Mouse (Mus musculus): ENCODE data around the gene Tamm41. TPM values are rescaled to one million over a fixed set of nuclear protein-coding genes. Genes with fewer than 3 reads are reported as not detected.

The Tamm41 gene
- polyA plus RNA-seq, 1 experiment from 2014 or later = 47.9 TPM

GRCm38 (mm10) chr6:115013574-115013973, 24.1 kb downstream of the Tamm41 start:
- H3K27ac ChIP-seq (replicated peaks) = no peak overlapping the region
- H3K9me3 ChIP-seq (replicated peaks) = no peaks in the 10 kb centered on the region
- peaks cover 39% of the 10 kb centered on the region for H3K36me3 ChIP-seq
- H3K9ac ChIP-seq (replicated peaks) = no peak overlapping the region
- 91% methylated on average over 4 of the region's 4 CpGs for WGBS
- ATAC-seq (ENCODE audit: low FRiP score) = no peak
- H3K27me3 ChIP-seq (replicated peaks) = no peaks in the 10 kb centered on the region
- H3K4me1 ChIP-seq = no peaks in the 10 kb centered on the region
- H3K4me2 ChIP-seq = no peak overlapping the region
- H3K4me3 ChIP-seq (replicated peaks) = no peak overlapping the region

GRCm38 (mm10) chr6:115011792-115012191, 25.9 kb downstream of the Tamm41 start:
- WGBS = 82% methylated on average over 8 of the region's 8 CpGs

GRCm38 (mm10) chr6:115010815-115011214, 26.9 kb downstream of the Tamm41 start:
- no peaks in the 10 kb centered on the region for H3K4me1 ChIP-seq

More at GRCm38 (mm10) chr6:115011792-115012191, 25.9 kb downstream of the Tamm41 start:
- no peak overlapping the region for H3K27ac ChIP-seq (replicated peaks)
- H3K9me3 ChIP-seq (replicated peaks) = no peaks in the 10 kb centered on the region
- no peak for ATAC-seq (ENCODE audit: low FRiP score)
- no peak overlapping the region for H3K4me2 ChIP-seq
- H3K36me3 ChIP-seq = peaks cover 35% of the 10 kb centered on the region
- no peaks in the 10 kb centered on the region for H3K27me3 ChIP-seq (replicated peaks)
- H3K4me1 ChIP-seq = no peaks in the 10 kb centered on the region
- H3K4me3 ChIP-seq (replicated peaks) = no peak overlapping the region
- H3K9ac ChIP-seq (replicated peaks) = no peak overlapping the region

GRCm38 (mm10) chr6:115010304-115010703, 27.4 kb downstream of the Tamm41 start:
- Histone ChIP-seq H3K27ac (replicated peaks) (no peak overlapping the region), H3K36me3 (peaks cover 22% of the 10 kb centered on the region), H3K4me2 (no peak overlapping the region), H3K9ac (replicated peaks) (no peak overlapping the region), H3K4me3 (replicated peaks) (no peak overlapping the region), H3K27me3 (replicated peaks) (no peaks in the 10 kb centered on the region), H3K9me3 (replicated peaks) (no peaks in the 10 kb centered on the region), H3K4me1 (no peaks in the 10 kb centered on the region)
- WGBS = 86% methylated on average over 9 of the region's 9 CpGs
- ATAC-seq (ENCODE audit: low FRiP score) = no peak

More at GRCm38 (mm10) chr6:115010815-115011214, 26.9 kb downstream of the Tamm41 start:
- no peak overlapping the region for H3K4me2 ChIP-seq
- peaks cover 26% of the 10 kb centered on the region for H3K36me3 ChIP-seq
- no peak for ATAC-seq (ENCODE audit: low FRiP score)
- no peak overlapping the region for H3K4me3 ChIP-seq (replicated peaks)
- no peaks in the 10 kb centered on the region for H3K9me3 ChIP-seq (replicated peaks)
- H3K9ac ChIP-seq (replicated peaks) = no peak overlapping the region
- 81% methylated on average over 9 of the region's 9 CpGs for WGBS
- no peaks in the 10 kb centered on the region for H3K27me3 ChIP-seq (replicated peaks)
- no peak overlapping the region for H3K27ac ChIP-seq (replicated peaks)

GRCm38 (mm10) chr6:115007728-115008127, 29.9 kb downstream of the Tamm41 start:
- Histone ChIP-seq H3K27me3 (replicated peaks) (no peaks in the 10 kb centered on the region), H3K36me3 (peaks cover 25% of the 10 kb centered on the region), H3K9ac (replicated peaks) (no peak overlapping the region), H3K4me1 (no peaks in the 10 kb centered on the region), H3K4me3 (replicated peaks) (no peak overlapping the region), H3K27ac (replicated peaks) (no peak overlapping the region), H3K9me3 (replicated peaks) (no peaks in the 10 kb centered on the region), H3K4me2 (no peak overlapping the region)
- WGBS = 34% methylated on average over 5 of the region's 5 CpGs
- no peak for ATAC-seq (ENCODE audit: low FRiP score)

GRCm38 (mm10) chr6:115006948-115007347, 30.7 kb downstream of the Tamm41 start:
- 70% methylated on average over 6 of the region's 6 CpGs for WGBS
- Histone ChIP-seq H3K4me1 (no peaks in the 10 kb centered on the region), H3K4me3 (replicated peaks) (no peak overlapping the region), H3K36me3 (peaks cover 21% of the 10 kb centered on the region), H3K27me3 (replicated peaks) (no peaks in the 10 kb centered on the region), H3K27ac (replicated peaks) (no peak overlapping the region), H3K9ac (replicated peaks) (no peak overlapping the region), H3K4me2 (no peak overlapping the region), H3K9me3 (replicated peaks) (no peaks in the 10 kb centered on the region)
- ATAC-seq (ENCODE audit: low FRiP score) = no peak

- H3K4me3 ChIP-seq (replicated peaks) = no peak overlapping the region
- H3K9me3 ChIP-seq (replicated peaks) = no peaks in the 10 kb centered on the region
- ATAC-seq (ENCODE audit: low FRiP score) = no peak
- H3K27ac ChIP-seq (replicated peaks) = no peak overlapping the region
- no peak overlapping the region for H3K9ac ChIP-seq (replicated peaks)
- 78% methylated on average over 3 of the region's 3 CpGs for WGBS
- H3K27me3 ChIP-seq (replicated peaks) = no peaks in the 10 kb centered on the region
- H3K36me3 ChIP-seq = peaks cover 19% of the 10 kb centered on the region
- no peak overlapping the region for H3K4me2 ChIP-seq
- no peaks in the 10 kb centered on the region for H3K4me1 ChIP-seq
Measured at GRCm38 (mm10) chr6:115006065-115006464, 31.6 kb downstream of the Tamm41 start.

- no peak overlapping the region for H3K4me3 ChIP-seq (replicated peaks)
- H3K9ac ChIP-seq (replicated peaks) = no peak overlapping the region
- 93% methylated on average over 8 of the region's 8 CpGs for WGBS
- no peaks in the 10 kb centered on the region for H3K9me3 ChIP-seq (replicated peaks)
- H3K4me1 ChIP-seq = no peaks in the 10 kb centered on the region
- H3K27ac ChIP-seq (replicated peaks) = no peak overlapping the region
- no peak for ATAC-seq (ENCODE audit: low FRiP score)
- no peak overlapping the region for H3K4me2 ChIP-seq
- peaks cover 19% of the 10 kb centered on the region for H3K36me3 ChIP-seq
- H3K27me3 ChIP-seq (replicated peaks) = no peaks in the 10 kb centered on the region
Measured at GRCm38 (mm10) chr6:115005351-115005890, 32.3 kb downstream of the Tamm41 start.

- 81% methylated on average over 8 of the region's 8 CpGs for WGBS
- Histone ChIP-seq H3K9me3 (replicated peaks) (no peaks in the 10 kb centered on the region), H3K27me3 (replicated peaks) (no peaks in the 10 kb centered on the region), H3K9ac (replicated peaks) (no peak overlapping the region), H3K4me1 (no peaks in the 10 kb centered on the region), H3K4me3 (replicated peaks) (no peak overlapping the region), H3K4me2 (no peak overlapping the region), H3K27ac (replicated peaks) (no peak overlapping the region), H3K36me3 (peaks cover 14% of the 10 kb centered on the region; the same call in 1 of the 2 replicates)
- no peak for ATAC-seq (ENCODE audit: low FRiP score)
Measured at GRCm38 (mm10) chr6:115004636-115005035, 33.0 kb downstream of the Tamm41 start.

GRCm38 (mm10) chr6:114998374-114999031, 39.2 kb downstream of the Tamm41 start:
- Histone ChIP-seq H3K9me3 (replicated peaks) (no peaks in the 10 kb centered on the region), H3K4me3 (replicated peaks) (no peak overlapping the region), H3K4me2 (no peak overlapping the region), H3K36me3 (peaks cover 3% of the 10 kb centered on the region; the same call in 1 of the 2 replicates), H3K27me3 (replicated peaks) (no peaks in the 10 kb centered on the region), H3K4me1 (no peaks in the 10 kb centered on the region), H3K27ac (replicated peaks) (no peak overlapping the region), H3K9ac (replicated peaks) (no peak overlapping the region)
- no peak for ATAC-seq (ENCODE audit: low FRiP score)
- WGBS = 85% methylated on average over 16 of the region's 16 CpGs

GRCm38 (mm10) chr6:114997471-114997870, 40.2 kb downstream of the Tamm41 start:
- 86% methylated on average over 5 of the region's 5 CpGs for whole genome bisulfite sequencing
- Histone ChIP-seq H3K4me1 (no peaks in the 10 kb centered on the region), H3K9me3 (replicated peaks) (no peaks in the 10 kb centered on the region), H3K4me3 (replicated peaks) (no peak overlapping the region), H3K9ac (replicated peaks) (no peak overlapping the region), H3K4me2 (no peak overlapping the region), H3K27me3 (replicated peaks) (no peaks in the 10 kb centered on the region), H3K27ac (replicated peaks) (no peak overlapping the region), H3K36me3 (peaks cover 3% of the 10 kb centered on the region; the same call in 1 of the 2 replicates)
- ATAC-seq (ENCODE audit: low FRiP score) = no peak

- Histone ChIP-seq H3K4me3 (replicated peaks) (no peak overlapping the region), H3K27me3 (replicated peaks) (no peaks in the 10 kb centered on the region), H3K9ac (replicated peaks) (no peak overlapping the region), H3K4me1 (no peaks in the 10 kb centered on the region), H3K27ac (replicated peaks) (no peak overlapping the region), H3K4me2 (no peak overlapping the region), H3K36me3 (peaks cover 3% of the 10 kb centered on the region; the same call in 1 of the 2 replicates), H3K9me3 (replicated peaks) (no peaks in the 10 kb centered on the region)
- 69% methylated on average over 5 of the region's 5 CpGs for WGBS
- ATAC-seq (ENCODE audit: low FRiP score) = no peak
Measured at GRCm38 (mm10) chr6:114996910-114997309, 40.8 kb downstream of the Tamm41 start.

Measured in neural tube, embryonic 15.5 days (tissue).